Mouse (Mus musculus) adrenal gland, postnatal 4 days (tissue): Measurements from ENCODE around the gene Ncl. TPM values are rescaled to one million over a fixed set of nuclear protein-coding genes. Genes with fewer than 3 reads are reported as not detected.

ENCODE experiments used
- DNase-seq, 2 experiments: peaks; one replicate each; pipeline ENCODE4 v3.0.0; 2021 to 2022; ENCODE audit warnings: low spot score in 2 of 2, mixed read lengths in 2 of 2
- total RNA-seq, 2 experiments: library from RNA; stranded (reverse); gene quantifications; 2 replicates each; pipeline ENCODE4 v1.2.3; 2021

Ncl gene
- total RNA-seq, 2 experiments from 2014 or later, result 335 to 347 TPM

- no peak for DNase-seq
Measured at GRCm38 (mm10) chr1:86320822-86321413, 38.3 kb downstream of the Ncl start.

DNA sequence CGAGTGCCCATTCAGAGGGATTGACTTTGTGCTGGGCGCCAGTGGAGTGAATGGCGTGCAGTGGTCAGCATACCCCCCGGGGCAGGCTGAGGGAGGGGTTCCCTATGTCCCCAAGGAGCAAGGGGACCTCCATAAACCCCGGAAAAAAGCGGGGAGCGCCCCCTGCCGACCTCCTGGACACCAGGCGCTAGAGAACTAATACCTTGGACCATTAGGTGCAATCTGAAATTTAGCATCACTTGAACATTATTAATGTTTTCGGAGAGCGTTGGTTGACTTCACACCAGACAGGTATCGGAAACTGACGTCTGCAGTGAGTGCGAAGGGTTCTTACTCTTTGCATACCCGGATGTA, 45.5 kb downstream of the Ncl start:
- no peak for DNase-seq

DNA sequence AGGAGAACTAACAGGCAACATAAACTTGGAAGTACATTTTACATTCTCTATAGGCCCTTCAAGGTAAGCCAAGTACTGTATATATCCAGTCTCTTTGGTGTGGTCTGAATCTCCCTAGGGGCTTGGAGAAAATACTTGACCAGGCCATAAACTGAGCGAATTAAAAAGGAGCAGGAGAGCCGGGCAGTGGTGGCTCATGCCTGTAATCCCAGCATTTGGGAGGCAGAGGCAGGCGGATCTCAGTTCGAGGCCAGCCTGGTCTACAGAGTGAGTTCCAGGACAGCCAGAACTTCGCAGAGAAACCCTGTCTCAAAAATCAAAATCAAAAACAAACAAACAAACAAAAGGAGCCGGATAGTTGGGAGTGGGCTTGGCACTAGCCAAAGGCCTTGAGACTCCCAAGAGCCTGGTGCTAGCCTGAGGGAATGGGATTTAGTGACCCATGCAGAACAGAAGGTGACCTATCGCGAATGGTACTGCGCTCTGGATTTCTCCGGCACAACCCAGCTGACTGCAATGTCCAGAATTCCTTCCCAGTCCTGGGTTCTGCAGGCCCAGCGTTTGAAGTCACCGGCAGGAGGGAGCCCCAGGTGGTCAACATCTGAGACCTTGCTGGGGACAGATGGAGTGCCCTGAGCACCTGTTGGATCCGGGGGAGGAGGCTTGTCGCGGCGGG, 46.0 kb downstream of the Ncl start:
- no peak for DNase-seq

DNA sequence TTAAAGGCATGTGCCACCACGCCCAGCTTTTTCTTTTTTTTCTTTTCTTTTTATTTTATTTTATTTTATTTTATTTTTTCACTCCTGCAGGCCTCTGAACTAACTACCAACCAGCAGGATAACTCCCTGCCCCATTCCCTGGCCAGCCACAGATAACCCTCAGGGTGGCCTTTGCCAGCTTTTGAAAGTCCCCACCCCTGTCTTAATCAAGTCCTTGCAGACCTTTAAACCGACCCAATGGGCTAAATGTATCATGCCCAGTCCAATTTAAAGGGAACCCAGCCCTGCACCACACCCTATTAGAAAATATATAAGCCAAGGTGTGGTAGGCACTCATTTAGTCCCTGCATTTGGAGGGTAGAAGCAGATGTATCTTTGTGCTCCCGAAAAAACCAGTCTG, 46.9 kb downstream of the Ncl start:
- DNase-seq, result no peak

DNA sequence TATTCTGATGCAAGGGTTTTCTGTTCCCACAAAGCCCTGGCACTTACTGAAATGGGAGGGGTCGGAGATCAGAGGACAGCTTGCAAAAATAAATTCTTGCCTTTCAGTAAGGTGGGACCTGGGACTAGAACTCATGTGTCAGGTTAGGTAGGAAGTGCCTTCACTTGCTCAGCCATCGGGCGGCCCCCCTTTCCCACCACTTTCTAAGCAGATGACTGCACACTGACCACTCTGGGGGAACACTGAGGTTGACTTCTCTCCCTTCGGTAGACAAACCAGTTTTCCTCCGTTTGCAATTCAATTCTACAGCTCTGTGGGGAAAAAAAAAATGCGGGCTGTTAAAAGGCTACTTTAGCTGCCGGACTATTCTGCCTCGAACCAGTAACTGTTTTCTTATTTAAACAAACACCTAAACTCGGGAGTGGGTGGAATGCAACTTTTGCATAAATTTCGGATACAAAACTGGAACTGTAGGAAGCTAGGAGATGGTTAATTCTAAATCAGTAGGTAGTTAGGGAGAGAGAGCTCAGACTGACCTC, 47.7 kb downstream of the Ncl start:
- no peak for DNase-seq

- DNase-seq, result no peak
Measured at GRCm38 (mm10) chr1:86310536-86311310, 48.5 kb downstream of the Ncl start.

GRCm38 (mm10) chr1:86309270-86309833, 49.8 kb downstream of the Ncl start:
- no peak for DNase-seq

DNA sequence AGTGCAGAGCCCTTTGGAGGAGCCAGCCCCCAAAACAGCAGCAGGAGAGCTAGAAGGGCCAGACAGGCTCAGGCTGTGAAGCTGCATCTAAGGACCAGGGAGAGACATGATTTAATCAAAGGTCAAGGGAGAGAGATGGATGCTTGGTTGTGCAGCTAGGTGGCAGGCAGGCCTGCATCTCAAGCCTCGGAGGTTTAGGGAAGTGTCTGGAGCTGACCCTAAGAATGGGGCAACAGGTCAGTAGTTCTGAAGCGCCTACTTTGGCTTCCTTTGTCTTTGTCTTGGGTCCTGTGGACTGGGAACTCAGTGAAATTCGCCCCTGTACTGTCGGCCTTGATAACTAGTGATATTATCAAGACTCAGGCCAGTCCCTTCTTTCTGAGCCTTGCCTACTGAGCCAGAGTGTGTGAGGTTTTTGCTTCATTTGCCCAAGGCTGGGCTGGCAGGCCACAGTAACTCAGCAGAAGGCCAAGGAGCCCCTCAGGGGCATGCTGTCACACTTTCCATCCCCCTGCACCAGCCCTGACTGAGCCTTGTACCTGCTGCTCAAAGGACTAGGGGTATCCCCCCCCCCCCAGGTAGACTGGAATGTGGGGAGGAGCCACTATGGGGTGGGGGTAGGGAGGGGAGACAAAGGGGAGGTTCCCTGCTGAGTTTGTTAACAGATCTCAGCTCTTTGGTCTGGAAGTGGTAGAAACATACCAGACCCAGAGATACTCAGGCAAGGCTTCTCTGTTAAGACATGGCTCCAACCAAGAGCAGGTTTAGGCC, 51.1 kb downstream of the Ncl start:
- no peak for DNase-seq

GRCm38 (mm10) chr1:86307177-86307762, 51.9 kb downstream of the Ncl start:
- no peak for DNase-seq

DNA sequence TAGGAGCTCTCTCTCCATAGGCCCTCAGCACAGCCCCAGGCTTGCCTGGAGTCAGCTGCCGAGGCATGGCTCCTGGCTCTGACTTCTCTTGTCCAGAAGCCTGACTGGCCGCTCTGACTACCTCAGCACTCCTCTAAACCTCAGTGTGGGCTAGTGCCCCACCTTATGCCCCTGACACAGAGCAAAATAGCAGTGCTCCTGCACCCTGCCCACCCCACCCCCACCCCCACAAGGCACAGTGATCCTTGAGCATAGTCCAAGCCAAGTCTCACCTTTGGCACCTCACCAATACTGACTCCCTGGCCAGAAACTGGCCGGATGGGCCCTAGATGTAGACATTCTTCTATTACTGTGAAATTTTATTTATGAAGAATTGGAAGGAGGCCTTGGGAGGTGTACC, 52.5 kb downstream of the Ncl start:
- no peak for DNase-seq

DNA sequence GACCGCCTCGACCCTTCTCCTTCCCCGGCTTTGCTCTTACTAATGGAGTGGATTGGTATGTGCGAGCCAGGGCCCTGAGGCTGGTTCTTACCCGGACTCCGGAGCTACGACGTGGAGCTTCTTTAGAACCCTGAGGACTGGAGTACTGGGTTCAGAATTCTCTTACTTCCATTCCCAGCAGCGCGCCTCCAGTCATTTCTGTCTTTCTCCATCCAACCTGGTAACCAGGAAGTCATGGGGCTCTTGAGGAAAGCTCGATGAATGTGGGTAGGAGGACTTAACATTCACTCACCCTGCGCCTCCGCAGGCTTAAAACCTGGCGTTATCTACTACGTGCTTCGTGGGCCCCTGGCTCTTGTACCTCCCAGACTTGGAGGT, 55.3 kb downstream of the Ncl start:
- DNase-seq, result no peak

DNA sequence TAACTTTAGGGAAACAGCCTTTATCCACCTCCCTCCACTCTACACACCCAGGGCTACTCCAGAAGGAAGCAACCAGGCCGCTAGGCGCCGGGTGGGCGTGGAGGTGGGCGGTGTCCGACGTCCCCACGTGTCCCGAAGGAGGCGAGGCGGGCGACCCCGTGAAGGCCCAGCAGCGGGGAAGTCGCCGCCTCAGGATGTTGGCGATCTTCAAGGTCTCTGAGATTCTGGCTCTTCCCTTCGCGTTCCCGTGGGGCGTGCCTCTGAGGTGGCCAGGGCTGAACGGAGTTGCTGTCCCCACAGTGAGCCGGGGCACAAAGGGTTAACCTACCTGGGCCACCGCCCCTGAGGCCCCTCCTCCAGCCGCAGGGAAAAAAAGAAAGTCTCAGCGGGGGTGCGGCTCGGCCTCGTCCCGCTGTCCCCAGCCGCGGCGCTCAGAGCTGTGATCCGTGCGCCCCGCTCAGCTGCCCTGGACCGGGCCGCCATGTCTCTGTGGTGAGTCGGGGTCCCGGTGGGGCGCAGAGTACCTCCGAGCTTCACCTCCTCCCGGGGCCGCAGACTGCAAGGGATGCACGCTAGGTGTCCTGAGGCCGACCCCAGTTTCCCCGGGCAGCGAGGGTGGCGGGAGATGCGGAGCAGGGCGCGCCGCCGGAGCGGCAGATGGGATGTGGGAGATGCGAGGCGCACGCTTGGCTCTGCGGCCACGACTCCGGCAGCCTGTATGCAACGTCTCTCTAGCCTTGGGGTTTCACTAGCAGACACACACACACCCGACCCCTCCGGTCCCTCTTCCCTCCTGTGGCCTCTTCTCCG, 55.9 kb downstream of the Ncl start:
- DNase-seq, result peak in 1 of 2 experiments; percentile 34

DNA sequence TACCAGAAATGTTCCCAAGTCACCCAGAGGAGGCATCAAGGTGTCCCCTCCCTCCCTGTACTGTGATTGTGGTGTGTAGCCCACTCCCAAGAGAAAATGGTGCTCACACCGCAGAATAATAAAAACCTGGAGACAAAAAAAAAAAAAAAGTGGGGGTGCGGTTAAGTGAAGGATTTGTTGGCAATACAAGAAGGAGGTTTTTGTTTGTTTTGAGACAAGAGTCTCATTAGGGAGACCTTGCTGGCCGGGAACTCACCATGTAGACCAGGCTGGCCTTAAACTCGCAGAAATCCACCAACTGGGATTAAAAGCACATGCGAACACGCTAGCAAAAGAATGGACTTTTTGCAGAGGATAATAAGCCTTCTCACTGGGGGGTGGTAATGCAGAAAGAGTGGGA, 56.7 kb downstream of the Ncl start, which contains the start of gene B3gnt7:
B3gnt7 (plus strand) TSS at position 301 of the 400 bp plus-strand sequence.
- no peak for DNase-seq

DNA sequence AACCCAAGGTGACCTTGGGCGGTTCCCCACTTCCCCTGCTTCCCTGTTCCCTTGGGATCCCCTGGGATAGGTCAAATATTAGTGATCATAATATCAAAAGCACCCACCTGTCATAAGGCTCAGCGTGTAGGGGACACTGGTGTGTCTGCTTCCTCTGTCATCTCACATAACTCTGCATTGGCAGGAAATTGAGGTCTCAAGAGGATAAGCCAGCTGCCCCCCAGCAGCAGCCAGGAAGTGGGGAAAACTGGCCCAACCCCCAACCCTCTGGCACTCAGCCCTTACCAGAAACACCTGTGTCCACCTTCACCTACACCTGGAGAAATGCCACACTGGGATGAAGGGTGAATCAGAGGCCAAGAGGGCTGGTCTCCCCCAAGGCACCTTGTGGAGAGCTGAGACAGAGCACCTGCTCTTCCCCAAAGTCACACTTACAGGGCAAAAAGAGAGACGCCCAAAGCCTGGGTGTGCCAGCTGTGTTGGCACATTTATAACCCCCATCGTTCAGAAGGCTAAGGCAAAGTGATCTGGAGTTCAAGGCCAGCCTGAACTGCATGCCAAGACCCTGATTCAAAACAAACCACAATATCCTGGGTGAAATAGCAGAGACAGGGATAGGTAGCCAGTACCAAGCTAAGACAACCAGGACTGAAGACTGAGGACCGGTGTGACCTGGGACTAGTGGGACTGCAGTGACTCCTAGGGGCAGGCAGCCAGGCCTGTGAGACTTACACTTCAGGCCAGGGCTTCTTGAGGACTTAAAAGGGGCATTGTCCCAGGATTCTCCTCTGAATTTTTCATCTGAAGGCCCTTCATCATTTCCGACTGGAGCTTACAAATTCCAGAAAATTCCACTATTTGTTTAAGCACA, 57.7 kb downstream of the Ncl start:
- no peak for DNase-seq

DNA sequence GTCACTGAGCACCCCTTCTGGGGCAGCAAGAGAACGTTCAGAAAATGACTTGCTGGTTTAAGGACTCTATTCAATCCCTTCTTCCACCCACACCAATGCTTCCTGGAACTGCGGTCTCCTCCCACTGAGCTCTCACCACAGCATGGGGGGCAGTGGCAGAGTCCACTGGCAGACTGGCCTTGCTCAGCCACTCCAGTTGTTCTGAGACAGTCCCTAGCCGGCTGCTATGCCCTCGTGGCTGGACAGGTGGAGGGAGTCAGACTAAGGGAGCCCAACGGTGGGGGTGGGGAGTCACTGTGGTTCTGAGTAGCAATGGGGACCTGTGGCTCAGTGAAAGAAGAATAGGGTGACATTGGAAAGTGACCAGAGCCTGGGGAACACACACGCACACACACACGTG, 58.5 kb downstream of the Ncl start:
- DNase-seq, result no peak

DNA sequence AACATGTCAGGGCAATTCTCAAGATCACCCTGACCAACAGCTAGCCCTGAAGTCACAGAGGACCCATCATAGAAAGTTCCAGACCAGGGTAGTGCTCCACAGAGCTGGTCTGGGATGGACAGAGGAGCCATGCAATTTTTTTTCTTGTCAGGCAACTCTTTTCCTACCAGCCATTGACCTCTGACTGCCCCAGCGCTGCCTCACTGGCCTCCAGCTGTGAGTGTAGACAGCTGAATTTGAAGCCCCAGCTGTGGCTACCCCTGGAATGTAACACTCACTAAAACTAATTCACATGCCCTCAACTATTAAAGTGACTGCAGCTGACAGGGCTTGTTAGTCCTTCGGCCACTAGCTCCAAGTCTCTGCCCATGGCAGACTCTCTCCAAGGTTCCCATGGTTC, 59.1 kb downstream of the Ncl start:
- no peak for DNase-seq
